Mouse (Mus musculus): Measurements from ENCODE around the gene Det1. TPM values are rescaled to one million over a fixed set of nuclear protein-coding genes. Genes with fewer than 3 reads are reported as not detected.

The Det1 gene
- polyA plus RNA-seq, 1 experiment = 0.20 TPM

DNA sequence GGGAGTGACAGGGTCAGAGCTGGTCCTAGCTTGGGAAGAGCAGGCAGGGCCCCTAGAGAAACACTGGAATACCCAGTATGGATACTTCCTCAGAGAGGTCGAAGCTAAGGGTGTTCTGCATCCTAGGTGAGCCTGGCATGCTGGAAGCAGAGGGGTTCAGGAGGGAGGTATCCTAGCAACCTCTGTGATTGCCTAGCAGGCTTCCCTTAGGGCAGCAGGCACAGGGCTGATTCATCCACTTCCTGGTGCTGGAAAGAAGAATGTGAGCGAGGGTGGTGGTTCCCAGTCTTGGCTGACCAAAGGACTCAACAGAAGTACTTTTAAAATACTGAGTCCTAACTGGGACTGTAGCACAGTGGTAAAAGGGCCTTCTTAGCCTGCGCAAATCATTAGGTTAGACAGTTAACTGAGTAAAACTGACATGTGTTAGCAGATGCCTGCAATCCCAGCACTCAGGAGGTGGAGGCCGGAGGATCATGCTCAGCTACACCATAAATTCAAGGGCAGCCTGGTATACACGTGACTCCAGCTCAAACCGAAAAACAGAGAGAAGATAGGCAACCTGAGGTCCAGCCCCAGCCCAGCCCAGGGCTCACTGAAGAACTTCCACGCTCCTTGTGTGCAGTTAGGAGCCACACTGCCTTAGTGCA is 16.9 kb upstream of the Det1 start:
- TF ChIP-seq TAL1 (IDR thresholded peaks at IDR 0.05; ENCODE audit: low read length) (no peak), GATA1 (IDR thresholded peaks at IDR 0.05; ENCODE audit: low read length) (no peak)
- H3K36me3 ChIP-seq (ENCODE audit: control insufficient read depth) = no peaks in the 10 kb centered on the region
- H3K27me3 ChIP-seq (ENCODE audit: control insufficient read depth) = no peaks in the 10 kb centered on the region
- H3K4me3 ChIP-seq (replicated peaks) = no peak overlapping the region
- no peaks in the 10 kb centered on the region for H3K9me3 ChIP-seq (ENCODE audit: control insufficient read depth, low read length)
- peaks cover 3% of the 10 kb centered on the region for H3K4me1 ChIP-seq (ENCODE audit: control insufficient read depth)

- TF ChIP-seq GATA1 (IDR thresholded peaks at IDR 0.05; ENCODE audit: low read length) (no peak), TAL1 (IDR thresholded peaks at IDR 0.05; ENCODE audit: low read length) (no peak)
- H3K36me3 ChIP-seq (ENCODE audit: control insufficient read depth) = no peaks in the 10 kb centered on the region
- H3K9me3 ChIP-seq (ENCODE audit: control insufficient read depth, low read length) = no peaks in the 10 kb centered on the region
- peaks cover 13% of the 10 kb centered on the region for H3K27me3 ChIP-seq (ENCODE audit: control insufficient read depth)
- no peak overlapping the region for H3K4me3 ChIP-seq (replicated peaks)
- H3K4me1 ChIP-seq (ENCODE audit: control insufficient read depth) = peaks cover 20% of the 10 kb centered on the region
Observed at GRCm38 (mm10) chr7:78855044-78855655, 8.1 kb upstream of the Det1 start.

- no peak for TF ChIP-seq GATA1 (IDR thresholded peaks at IDR 0.05; ENCODE audit: low read length)
- TF ChIP-seq TAL1 (IDR thresholded peaks at IDR 0.05; ENCODE audit: low read length) = no peak
- no peaks in the 10 kb centered on the region for H3K9me3 ChIP-seq (ENCODE audit: control insufficient read depth, low read length)
Observed at GRCm38 (mm10) chr7:78854051-78854450, 7.0 kb upstream of the Det1 start.

GRCm38 (mm10) chr7:78846066-78846716 is 872 bp downstream of the Det1 start:
- Histone ChIP-seq H3K36me3 (ENCODE audit: control insufficient read depth) (peaks cover 32% of the 10 kb centered on the region), H3K4me3 (replicated peaks) (peak overlapping the region; percentile 92), H3K27me3 (ENCODE audit: control insufficient read depth) (no peaks in the 10 kb centered on the region), H3K9me3 (ENCODE audit: control insufficient read depth, low read length) (no peaks in the 10 kb centered on the region), H3K4me1 (ENCODE audit: control insufficient read depth) (peaks cover 31% of the 10 kb centered on the region)
- TF ChIP-seq TAL1 (IDR thresholded peaks at IDR 0.05; ENCODE audit: low read length) (no peak), GATA1 (IDR thresholded peaks at IDR 0.05; ENCODE audit: low read length) (no peak)

More at GRCm38 (mm10) chr7:78854051-78854450, 7.0 kb upstream of the Det1 start:
- peaks cover 13% of the 10 kb centered on the region for H3K27me3 ChIP-seq (ENCODE audit: control insufficient read depth)
- no peak overlapping the region for H3K4me3 ChIP-seq (replicated peaks)
- no peaks in the 10 kb centered on the region for H3K36me3 ChIP-seq (ENCODE audit: control insufficient read depth)
- peaks cover 22% of the 10 kb centered on the region for H3K4me1 ChIP-seq (ENCODE audit: control insufficient read depth)

DNA sequence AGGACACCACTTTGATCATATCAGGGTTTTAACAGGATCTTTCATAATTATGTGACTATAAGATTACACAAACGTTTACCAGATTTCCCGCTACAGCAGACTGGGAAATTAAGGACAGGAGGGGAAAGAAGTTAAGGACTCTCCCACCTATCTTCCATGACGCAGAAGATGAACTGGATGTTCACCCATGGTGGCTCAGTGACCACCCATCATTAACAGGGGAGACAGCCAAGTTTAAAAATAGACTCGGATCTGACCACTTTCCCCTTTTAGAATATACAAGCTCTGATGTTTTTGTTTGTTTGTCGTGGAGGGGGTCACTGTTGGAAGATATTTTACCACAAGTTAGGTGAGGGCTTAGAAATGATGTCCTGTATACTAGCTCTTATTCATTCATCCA is 5.5 kb downstream of the Det1 start:
- H3K27me3 ChIP-seq (ENCODE audit: control insufficient read depth) = no peaks in the 10 kb centered on the region
- peaks cover 71% of the 10 kb centered on the region for H3K36me3 ChIP-seq (ENCODE audit: control insufficient read depth)
- H3K9me3 ChIP-seq (ENCODE audit: control insufficient read depth, low read length) = no peaks in the 10 kb centered on the region
- H3K4me3 ChIP-seq (replicated peaks) = no peak overlapping the region
- peaks cover 17% of the 10 kb centered on the region for H3K4me1 ChIP-seq (ENCODE audit: control insufficient read depth)
- TF ChIP-seq TAL1 (IDR thresholded peaks at IDR 0.05; ENCODE audit: low read length) = no peak
- no peak for TF ChIP-seq GATA1 (IDR thresholded peaks at IDR 0.05; ENCODE audit: low read length)

- no peak overlapping the region for H3K4me3 ChIP-seq (replicated peaks)
- peaks cover 72% of the 10 kb centered on the region for H3K36me3 ChIP-seq (ENCODE audit: control insufficient read depth)
- H3K27me3 ChIP-seq (ENCODE audit: control insufficient read depth) = no peaks in the 10 kb centered on the region
Observed at GRCm38 (mm10) chr7:78837250-78837649, 9.8 kb downstream of the Det1 start.

DNA sequence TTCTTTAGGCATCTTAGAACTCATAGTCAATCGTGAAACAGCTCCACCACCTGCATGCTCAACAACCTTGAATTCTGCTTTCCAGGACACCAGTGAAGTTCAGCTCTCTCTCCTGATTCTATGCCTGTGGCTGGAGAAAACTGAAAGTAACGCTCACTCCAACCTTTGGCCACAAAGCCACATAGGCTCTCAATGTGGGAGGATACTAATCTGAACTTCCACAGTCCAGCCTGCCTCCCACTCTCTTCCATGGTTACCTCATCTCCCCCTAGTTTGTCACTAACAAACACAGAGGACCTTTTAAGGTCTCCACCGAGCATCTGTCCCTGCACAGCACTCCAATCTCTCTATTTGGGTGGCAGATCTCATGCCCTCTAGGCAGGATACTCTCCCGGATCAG is 11.4 kb downstream of the Det1 start:
- no peak for TF ChIP-seq TAL1 (IDR thresholded peaks at IDR 0.05; ENCODE audit: low read length)
- no peak for TF ChIP-seq GATA1 (IDR thresholded peaks at IDR 0.05; ENCODE audit: low read length)
- H3K36me3 ChIP-seq (ENCODE audit: control insufficient read depth) = peaks cover 60% of the 10 kb centered on the region
- H3K9me3 ChIP-seq (ENCODE audit: control insufficient read depth, low read length) = no peaks in the 10 kb centered on the region
- no peak overlapping the region for H3K4me3 ChIP-seq (replicated peaks)
- no peaks in the 10 kb centered on the region for H3K27me3 ChIP-seq (ENCODE audit: control insufficient read depth)
- H3K4me1 ChIP-seq (ENCODE audit: control insufficient read depth) = peaks cover 2% of the 10 kb centered on the region; the same call in 1 of the 2 replicates

More at GRCm38 (mm10) chr7:78837250-78837649, 9.8 kb downstream of the Det1 start:
- Histone ChIP-seq H3K9me3 (ENCODE audit: control insufficient read depth, low read length) (no peaks in the 10 kb centered on the region), H3K4me1 (ENCODE audit: control insufficient read depth) (peaks cover 2% of the 10 kb centered on the region; the same call in 1 of the 2 replicates)
- TF ChIP-seq GATA1 (IDR thresholded peaks at IDR 0.05; ENCODE audit: low read length) (no peak), TAL1 (IDR thresholded peaks at IDR 0.05; ENCODE audit: low read length) (no peak)

DNA sequence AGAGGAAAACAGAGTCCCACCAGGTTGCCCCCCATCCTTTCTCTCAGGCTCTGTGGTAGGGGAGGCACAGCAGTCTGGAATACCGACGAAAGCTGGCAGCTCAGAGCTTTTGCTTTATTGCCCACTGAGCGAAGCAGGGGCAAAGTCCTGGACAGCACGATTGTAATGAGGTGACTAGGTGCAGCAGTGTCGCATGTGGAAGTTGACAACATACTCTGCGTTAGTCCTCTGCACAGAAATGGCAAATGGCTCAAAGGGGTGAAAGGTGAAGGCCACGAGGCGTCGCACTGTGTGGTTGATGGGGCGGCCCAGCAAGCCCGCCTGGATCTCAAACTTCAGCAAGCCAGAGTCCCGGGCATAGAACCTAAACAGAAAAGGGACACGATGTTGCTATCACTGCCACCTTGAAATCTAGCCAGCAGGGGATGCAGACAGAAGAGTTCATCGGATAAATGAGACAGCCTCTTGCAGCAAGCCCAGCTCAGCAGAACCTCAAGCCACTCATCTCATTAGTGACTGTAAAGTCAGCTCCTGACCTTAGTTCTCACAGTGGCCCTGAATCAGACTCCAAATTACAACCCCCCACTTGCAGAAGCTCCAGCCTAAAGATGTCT is 19.2 kb downstream of the Det1 start:
- Histone ChIP-seq H3K27me3 (ENCODE audit: control insufficient read depth) (no peaks in the 10 kb centered on the region), H3K36me3 (ENCODE audit: control insufficient read depth) (peaks cover 68% of the 10 kb centered on the region), H3K9me3 (ENCODE audit: control insufficient read depth, low read length) (no peaks in the 10 kb centered on the region), H3K4me3 (replicated peaks) (no peak overlapping the region), H3K4me1 (ENCODE audit: control insufficient read depth) (no peaks in the 10 kb centered on the region)
- no peak for TF ChIP-seq TAL1 (IDR thresholded peaks at IDR 0.05; ENCODE audit: low read length)
- no peak for TF ChIP-seq GATA1 (IDR thresholded peaks at IDR 0.05; ENCODE audit: low read length)

Measured in erythroblast, embryonic 14.5 days (primary cell).